Mouse (Mus musculus): ENCODE measurements around the gene Gdnf. TPM values are rescaled to one million over a fixed set of nuclear protein-coding genes. Genes with fewer than 3 reads are reported as not detected.
A peak's percentile ranks its signal among the peaks of the same experiment; 100 is the strongest.

Gdnf gene
- polyA plus RNA-seq (2015; fragmentation: Nextera tagmentation; extraction: Ambion mirVana), result 0.30 and 0.33 TPM in 2 replicates

DNA sequence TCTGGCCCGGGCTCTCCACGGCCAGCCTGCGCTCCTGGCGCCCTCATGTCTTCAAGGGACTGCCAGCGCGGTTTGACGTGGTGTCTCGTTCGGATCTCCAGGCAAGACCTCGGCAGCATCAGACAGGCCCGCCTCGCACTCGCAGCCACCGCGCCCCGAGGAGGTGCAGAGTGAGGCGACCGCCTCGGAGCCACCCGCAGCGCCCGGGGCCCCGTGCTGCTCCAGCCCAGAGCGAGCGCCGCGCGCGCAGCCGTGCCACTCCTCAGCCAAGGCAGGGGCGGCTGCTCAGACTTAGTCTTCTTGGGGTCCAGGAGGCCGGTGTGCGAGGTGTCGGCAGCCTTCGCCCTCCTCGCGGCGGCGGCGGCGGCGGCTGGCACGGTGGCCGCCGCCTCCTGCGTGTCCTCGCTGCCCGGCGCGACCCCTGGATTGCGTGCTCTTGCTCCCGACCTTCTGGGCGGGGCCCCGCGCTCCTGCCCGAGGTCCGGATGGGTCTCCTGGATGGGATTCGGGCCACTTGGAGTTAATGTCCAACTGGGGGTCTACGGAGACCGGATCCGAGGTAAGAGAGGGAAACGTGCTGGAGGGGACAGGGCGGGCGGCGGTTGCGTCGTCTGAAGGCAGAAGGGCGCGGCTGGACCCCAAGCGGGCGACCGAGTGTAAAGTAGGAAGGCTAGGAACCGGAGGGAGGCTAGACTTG, at the start of gene Gdnf:
Gdnf (plus strand) TSS at position 291 of the 697 bp plus-strand sequence.
- H3K9ac ChIP-seq (replicated peaks; ENCODE audit: low read depth), result peak within 1 kb of the TSS; percentile 16; the same call in 1 of the 2 replicates
- ATAC-seq (peak; percentile 52), DNase-seq (ENCODE audit: low spot score) (no peak)
- peak within 1 kb of the TSS; percentile 52 for H3K4me3 ChIP-seq (ENCODE audit: low read depth, low read length)
- H3K4me2 ChIP-seq (replicated peaks; ENCODE audit: low read depth, low read length), result peak within 1 kb of the TSS; percentile 95
- H3K4me1 ChIP-seq (ENCODE audit: insufficient read depth, low read depth, low read length), result peaks cover 7% of the 10 kb centered on the region; the same call in 1 of the 2 replicates
- no peaks in the 10 kb centered on the region for H3K36me3 ChIP-seq (ENCODE audit: insufficient read depth, low read length)
- no peak for TF ChIP-seq EP300 (IDR thresholded peaks at IDR 0.05)
- no peak for TF ChIP-seq CTCF (IDR thresholded peaks at IDR 0.05)
- no peak within 1 kb of the TSS for H3K27ac ChIP-seq (ENCODE audit: low read length)
- H3K27me3 ChIP-seq (replicated peaks; ENCODE audit: insufficient read depth, low read length), result peaks cover 61% of the 10 kb centered on the region
- whole genome bisulfite sequencing, result 2% methylated on average over 65 of the region's 73 CpGs
- no peaks in the 10 kb centered on the region for H3K9me3 ChIP-seq (ENCODE audit: low read length)

DNA sequence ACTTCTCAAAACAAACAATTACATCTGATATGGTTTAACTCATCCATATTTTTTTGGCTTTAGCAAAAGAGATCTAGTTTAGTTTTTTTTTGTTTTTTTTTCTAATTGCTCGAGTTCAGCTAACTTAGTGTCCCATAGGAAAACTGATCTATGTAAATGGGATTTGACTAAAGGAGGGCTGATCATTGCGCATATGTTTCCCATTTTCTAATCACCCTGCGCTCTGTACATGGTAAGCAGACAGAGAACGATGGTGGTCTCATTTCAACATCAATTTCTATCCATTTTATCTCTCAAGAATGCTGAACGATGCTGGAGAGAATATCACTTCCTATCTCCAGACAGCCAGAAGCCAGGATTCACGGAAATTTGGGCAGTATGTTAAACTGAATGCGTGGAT, 43.5 kb upstream of the Gdnf start:
- no peak for ATAC-seq
- no peaks in the 10 kb centered on the region for H3K27me3 ChIP-seq (replicated peaks; ENCODE audit: insufficient read depth, low read length)
- H3K36me3 ChIP-seq (ENCODE audit: insufficient read depth, low read length), result no peaks in the 10 kb centered on the region
- no peaks in the 10 kb centered on the region for H3K9me3 ChIP-seq (ENCODE audit: low read length)
- no peaks in the 10 kb centered on the region for H3K4me1 ChIP-seq (ENCODE audit: insufficient read depth, low read depth, low read length)
- no peak for TF ChIP-seq EP300 (IDR thresholded peaks at IDR 0.05)
- TF ChIP-seq CTCF (IDR thresholded peaks at IDR 0.05), result no peak
- WGBS, result 82% methylated on average over 7 of the region's 7 CpGs
- no peak overlapping the region for H3K4me2 ChIP-seq (replicated peaks; ENCODE audit: low read depth, low read length)
- no peak for DNase-seq (ENCODE audit: low spot score)
- no peak overlapping the region for H3K9ac ChIP-seq (replicated peaks; ENCODE audit: low read depth)
- H3K27ac ChIP-seq (ENCODE audit: low read length), result no peak overlapping the region
- no peak overlapping the region for H3K4me3 ChIP-seq (ENCODE audit: low read depth, low read length)

DNA sequence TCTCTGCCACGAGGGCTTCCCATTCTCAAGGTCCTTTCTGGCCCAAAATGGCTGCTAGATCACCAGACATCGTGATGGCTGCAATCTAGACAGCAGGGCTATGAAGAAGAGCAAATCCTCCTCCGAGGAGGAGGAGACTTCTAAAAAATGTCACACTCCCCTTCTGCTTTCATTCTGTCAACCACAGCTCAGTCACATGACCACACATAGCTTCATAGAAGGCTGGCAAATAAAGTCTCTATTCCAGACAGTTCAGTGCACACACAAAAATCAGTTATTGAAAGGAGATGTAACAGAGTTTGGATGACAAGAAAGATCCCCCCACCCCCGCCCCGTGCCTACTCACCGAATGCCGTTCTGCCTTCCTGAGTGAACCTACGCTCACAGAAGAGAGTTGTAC, 37.7 kb upstream of the Gdnf start:
- no peak for ATAC-seq
- no peaks in the 10 kb centered on the region for H3K9me3 ChIP-seq (ENCODE audit: low read length)
- 82% methylated on average over 8 of the region's 8 CpGs for WGBS

DNA sequence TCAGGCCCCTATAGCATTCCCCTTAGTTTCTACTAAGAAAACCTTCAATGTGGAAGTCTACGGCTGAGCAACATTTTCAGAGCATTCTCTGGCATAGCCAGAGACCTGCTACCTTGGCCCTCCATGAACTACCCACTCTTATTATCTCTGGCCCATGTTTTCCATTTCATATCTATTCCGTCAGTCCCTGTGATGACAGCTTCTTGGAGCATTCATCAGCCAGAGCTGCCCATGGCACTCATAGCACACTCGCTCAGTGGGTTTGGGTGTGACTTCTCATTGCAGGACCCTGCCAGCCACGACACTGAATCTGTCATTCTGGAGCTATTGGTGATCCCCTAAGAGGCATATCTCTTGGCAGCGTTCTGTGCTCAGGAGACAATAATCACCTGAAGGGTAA, 29.1 kb upstream of the Gdnf start:
- TF ChIP-seq EP300 (IDR thresholded peaks at IDR 0.05) (no peak), CTCF (IDR thresholded peaks at IDR 0.05) (no peak)
- DNase-seq (ENCODE audit: low spot score) (no peak), ATAC-seq (no peak)
- Histone ChIP-seq H3K9me3 (ENCODE audit: low read length) (no peaks in the 10 kb centered on the region), H3K27ac (ENCODE audit: low read length) (no peak overlapping the region), H3K36me3 (ENCODE audit: insufficient read depth, low read length) (no peaks in the 10 kb centered on the region), H3K4me1 (ENCODE audit: insufficient read depth, low read depth, low read length) (no peaks in the 10 kb centered on the region), H3K4me3 (ENCODE audit: low read depth, low read length) (no peak overlapping the region), H3K4me2 (replicated peaks; ENCODE audit: low read depth, low read length) (no peak overlapping the region), H3K27me3 (replicated peaks; ENCODE audit: insufficient read depth, low read length) (no peaks in the 10 kb centered on the region), H3K9ac (replicated peaks; ENCODE audit: low read depth) (no peak overlapping the region)
- WGBS, result 83% methylated on average over 5 of the region's 5 CpGs

More for the DNA sequence above, 37.7 kb upstream of the Gdnf start:
- no peaks in the 10 kb centered on the region for H3K4me1 ChIP-seq (ENCODE audit: insufficient read depth, low read depth, low read length)
- H3K36me3 ChIP-seq (ENCODE audit: insufficient read depth, low read length), result no peaks in the 10 kb centered on the region
- no peak overlapping the region for H3K27ac ChIP-seq (ENCODE audit: low read length)
- no peak for DNase-seq (ENCODE audit: low spot score)
- no peak overlapping the region for H3K9ac ChIP-seq (replicated peaks; ENCODE audit: low read depth)
- H3K4me3 ChIP-seq (ENCODE audit: low read depth, low read length), result no peak overlapping the region
- TF ChIP-seq EP300 (IDR thresholded peaks at IDR 0.05) (no peak), CTCF (IDR thresholded peaks at IDR 0.05) (no peak)
- H3K4me2 ChIP-seq (replicated peaks; ENCODE audit: low read depth, low read length), result no peak overlapping the region
- no peaks in the 10 kb centered on the region for H3K27me3 ChIP-seq (replicated peaks; ENCODE audit: insufficient read depth, low read length)

DNA sequence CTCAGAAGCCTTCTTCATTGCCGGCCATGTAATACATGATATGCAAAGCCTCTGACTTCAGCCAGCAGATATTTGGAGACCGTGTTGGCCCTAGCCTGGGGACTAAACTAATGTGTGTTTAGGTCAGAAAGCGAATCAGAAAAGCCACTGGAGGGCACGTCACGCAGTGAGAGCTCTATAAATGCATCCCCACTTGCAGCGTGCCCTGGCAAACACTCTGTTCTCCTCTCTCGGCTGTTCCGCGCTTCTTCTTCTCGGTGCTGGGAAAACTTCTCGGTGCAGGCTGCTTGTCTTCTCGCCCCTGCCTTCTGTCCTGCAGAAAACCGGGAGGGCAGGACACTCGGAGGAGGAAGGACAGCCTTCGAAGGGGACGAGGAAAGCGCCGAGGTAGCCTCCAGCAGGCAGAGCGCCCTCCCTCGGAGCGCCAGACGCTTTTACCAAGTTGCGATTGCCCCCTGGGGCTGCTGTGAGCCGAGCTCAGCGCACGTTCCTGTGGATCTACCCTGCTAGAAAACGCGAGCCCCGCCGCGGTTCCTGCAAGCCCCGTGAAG, 730 bp upstream of the Gdnf start:
- Histone ChIP-seq H3K27me3 (replicated peaks; ENCODE audit: insufficient read depth, low read length) (peaks cover 54% of the 10 kb centered on the region), H3K4me2 (replicated peaks; ENCODE audit: low read depth, low read length) (peak overlapping the region; percentile 95), H3K4me1 (ENCODE audit: insufficient read depth, low read depth, low read length) (peaks cover 7% of the 10 kb centered on the region; the same call in 1 of the 2 replicates), H3K27ac (ENCODE audit: low read length) (no peak overlapping the region), H3K36me3 (ENCODE audit: insufficient read depth, low read length) (no peaks in the 10 kb centered on the region), H3K9ac (replicated peaks; ENCODE audit: low read depth) (0 out of 2 replicates have a peak overlapping the region, but pooled peaks have one; percentile 16), H3K4me3 (ENCODE audit: low read depth, low read length) (peak overlapping the region; percentile 52), H3K9me3 (ENCODE audit: low read length) (no peaks in the 10 kb centered on the region)
- TF ChIP-seq CTCF (IDR thresholded peaks at IDR 0.05) (peak; percentile 29; the same call in 1 of the 2 replicates), EP300 (IDR thresholded peaks at IDR 0.05) (no peak)
- DNase-seq (ENCODE audit: low spot score) (no peak), ATAC-seq (peak; percentile 40)
- under 1% methylated on average over 31 of the region's 32 CpGs for WGBS

DNA sequence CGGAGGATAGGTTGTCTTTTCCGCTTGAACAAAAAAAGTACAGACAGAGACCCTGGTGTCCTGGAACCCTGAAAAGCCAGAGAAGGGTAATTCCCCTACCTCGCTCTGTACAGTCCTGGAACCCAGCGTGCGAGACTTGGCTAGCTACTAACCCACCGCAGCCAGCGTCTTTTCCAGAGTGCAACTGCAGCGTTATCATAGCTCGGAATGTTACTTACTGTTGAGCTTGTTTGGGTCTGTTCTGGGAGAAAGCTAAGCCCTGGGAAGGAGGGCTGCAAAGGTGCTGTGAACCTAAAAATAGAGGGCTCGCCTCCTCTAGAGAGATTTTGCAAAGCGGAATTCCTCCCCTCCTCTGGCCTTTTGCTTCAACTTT, 593 bp downstream of the Gdnf start:
- Histone ChIP-seq H3K9me3 (ENCODE audit: low read length) (no peaks in the 10 kb centered on the region), H3K4me2 (replicated peaks; ENCODE audit: low read depth, low read length) (peak overlapping the region; percentile 95), H3K4me1 (ENCODE audit: insufficient read depth, low read depth, low read length) (peaks cover 7% of the 10 kb centered on the region; the same call in 1 of the 2 replicates), H3K36me3 (ENCODE audit: insufficient read depth, low read length) (no peaks in the 10 kb centered on the region), H3K9ac (replicated peaks; ENCODE audit: low read depth) (no peak overlapping the region), H3K27ac (ENCODE audit: low read length) (no peak overlapping the region), H3K4me3 (ENCODE audit: low read depth, low read length) (peak overlapping the region; percentile 52), H3K27me3 (replicated peaks; ENCODE audit: insufficient read depth, low read length) (peaks cover 66% of the 10 kb centered on the region)
- 6% methylated on average over 11 of the region's 11 CpGs for WGBS
- ATAC-seq, result no peak
- TF ChIP-seq CTCF (IDR thresholded peaks at IDR 0.05) (no peak), EP300 (IDR thresholded peaks at IDR 0.05) (no peak)
- no peak for DNase-seq (ENCODE audit: low spot score)
